Mouse (Mus musculus) ES-E14 (cell line): ENCODE measurements around the gene Amh. TPM values are rescaled to one million over a fixed set of nuclear protein-coding genes. Genes with fewer than 3 reads are reported as not detected.
A peak's percentile ranks its signal among the peaks of the same experiment; 100 is the strongest.
"Not testable (repeated sequence)": the region's sequence is repeated elsewhere in the genome, so short reads cannot be mapped to it uniquely, and the experiment has no call there.

Source experiments
- DNase-seq: peaks from one replicate; pipeline ENCODE4 v3.0.0-alpha.2; 2013; ENCODE audit warnings: low read depth, low spot score
- H3K27ac ChIP-seq: 2 replicates; pipeline ENCODE4 v1.5.1; 2012; ENCODE audit warnings: low read depth, mild to moderate bottlenecking, low read length, moderate library complexity, mixed read lengths; ENCODE audit not compliant: poor library complexity, insufficient read depth, severe bottlenecking
- H3K36me3 ChIP-seq: 2 replicates; pipeline ENCODE4 v1.6.1; 2012; ENCODE audit warnings: mild to moderate bottlenecking, low read length, moderate library complexity, mixed read lengths; ENCODE audit not compliant: control insufficient read depth, poor library complexity, insufficient read depth, severe bottlenecking
- H3K4me1 ChIP-seq, 2 experiments: fragments of 150-350 bp in 1 of 2; sonication (generic) in 1 of 2; 2 replicates each; pipeline ENCODE4 v1.6.1; 2012; ENCODE audit warnings: low read length in 2 of 2, mild to moderate bottlenecking in 1 of 2, mixed read lengths in 1 of 2; ENCODE audit not compliant: control insufficient read depth in 2 of 2, insufficient read depth in 2 of 2, poor library complexity in 1 of 2
- H3K4me3 ChIP-seq, 2 experiments: fragments of 150-350 bp in 1 of 2; sonication (generic) in 1 of 2; 2 replicates each; pipeline ENCODE4 v1.5.1; 2012; ENCODE audit warnings: low read length in 2 of 2, low read depth in 1 of 2, mild to moderate bottlenecking in 1 of 2, mixed read lengths in 1 of 2; ENCODE audit not compliant: insufficient read depth in 1 of 2, poor library complexity in 1 of 2, severe bottlenecking in 1 of 2
- H3K9ac ChIP-seq: 2 replicates; pipeline ENCODE4 v1.6.1; 2012; ENCODE audit warnings: low read depth, mild to moderate bottlenecking, low read length, mixed read lengths; ENCODE audit not compliant: poor library complexity, insufficient read depth, severe bottlenecking
- H3K9me3 ChIP-seq: fragments of 150-350 bp; sonication (generic); 2 replicates; pipeline ENCODE4 v1.6.1; 2012; ENCODE audit warnings: low read depth, mild to moderate bottlenecking, low read length; ENCODE audit not compliant: control insufficient read depth, insufficient read depth
- CHD2 ChIP-seq: IDR thresholded peaks from 2 replicates; pipeline ENCODE4 v1.6.1; 2014; ENCODE audit warnings: mild to moderate bottlenecking, low read depth, low read length, inconsistent platforms
- HCFC1 ChIP-seq: IDR thresholded peaks from 2 replicates; pipeline ENCODE4 v1.6.1; 2012; ENCODE audit warnings: low read length, inconsistent platforms, borderline replicate concordance; ENCODE audit not compliant: insufficient read depth
- MAFK ChIP-seq: IDR thresholded peaks from 2 replicates; pipeline ENCODE4 v1.6.1; 2014; ENCODE audit warnings: mild to moderate bottlenecking, low read depth, low read length, inconsistent platforms; ENCODE audit not compliant: insufficient read depth
- ZC3H11A ChIP-seq: IDR thresholded peaks from 2 replicates; pipeline ENCODE4 v1.6.1; 2012; ENCODE audit warnings: low read depth, mild to moderate bottlenecking, inconsistent platforms, low read length, borderline replicate concordance
- ZNF384 ChIP-seq: IDR thresholded peaks from 2 replicates; pipeline ENCODE4 v1.6.1; 2012; ENCODE audit warnings: low read depth, low read length, inconsistent platforms
- in situ Hi-C, 2 experiments: fragments of 600-800 bp; cut with MboI; formaldehyde crosslinking; loops; one replicate each; pipeline ENCODE4 v1.15.1; 2025; ENCODE audit warnings: low sequenced_read_pairs in 2 of 2, inconsistent platforms in 1 of 2; ENCODE audit not compliant: unreplicated experiment in 2 of 2
- total RNA-seq: library from RNA; depleted of rRNA; stranded (reverse); fragments of 300-350 nt; gene quantifications from 2 replicates; pipeline ENCODE4 v1.2.3, GENCODE M21; 2012

Amh gene
- total RNA-seq, 1 experiment: 1.0 TPM

DNA sequence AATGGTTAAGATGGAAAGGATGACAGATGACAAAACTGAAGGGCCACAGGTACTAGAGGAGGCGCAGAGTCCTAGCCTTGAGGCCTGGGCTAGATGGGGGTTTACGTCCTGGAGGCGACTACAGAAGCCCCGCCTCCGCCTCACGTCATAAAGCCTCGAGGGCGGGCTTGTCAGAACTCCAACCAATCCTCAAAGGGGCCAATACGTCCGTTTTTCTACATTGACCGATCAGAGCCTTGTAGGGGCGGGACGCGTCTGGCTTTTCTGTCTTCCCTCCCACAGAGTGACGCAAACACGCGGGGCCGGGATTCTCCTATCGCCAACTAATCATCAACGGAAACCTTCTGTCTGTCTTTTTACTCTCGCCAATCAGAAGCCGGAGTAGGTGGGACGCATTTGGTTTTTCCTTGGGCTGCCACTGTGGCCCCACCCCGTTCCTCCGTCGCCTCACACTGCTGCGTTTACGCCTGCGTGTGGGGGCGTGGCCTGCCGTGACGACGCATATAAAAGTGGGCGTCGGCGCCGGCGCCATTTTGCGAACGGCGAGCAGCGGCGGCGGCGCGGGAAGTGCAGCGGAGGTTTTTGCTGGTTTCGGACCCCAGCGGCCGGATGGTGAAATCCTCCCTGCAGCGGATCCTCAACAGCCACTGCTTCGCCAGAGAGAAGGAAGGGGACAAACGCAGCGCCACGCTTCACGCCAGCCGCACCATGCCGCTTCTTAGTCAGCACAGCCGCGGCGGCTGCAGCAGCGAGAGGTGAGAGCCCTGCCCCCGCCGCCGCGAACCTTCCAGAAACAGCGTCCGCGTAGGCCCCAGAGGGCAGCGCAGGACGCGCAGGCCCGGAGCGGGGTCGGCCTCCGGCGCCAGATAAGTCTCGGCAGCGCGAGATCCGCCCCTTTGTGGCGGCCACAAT, 21.4 kb downstream of the Amh start, which contains the start of gene Oaz1:
Oaz1 (plus strand) TSS at position 506 of the 912 bp plus-strand sequence.
- TF ChIP-seq HCFC1: peak; percentile 70; the same call in 1 of the 2 replicates
- no peak for TF ChIP-seq CHD2
- peak within 1 kb of the TSS; percentile 94 for H3K9ac ChIP-seq
- H3K27ac ChIP-seq: peak within 1 kb of the TSS; percentile 77
- H3K9me3 ChIP-seq: no peaks in the 10 kb centered on the region
- H3K36me3 ChIP-seq: peaks cover 22% of the 10 kb centered on the region
- peak within 1 kb of the TSS; percentile 77 to 86 for H3K4me3 ChIP-seq
- in situ Hi-C loops: no loop called here
- peaks cover 0 to 10% of the 10 kb centered on the region in 2 experiments; a peak in 2 of 4 replicates for H3K4me1 ChIP-seq
- DNase-seq: peak; percentile 99

DNA sequence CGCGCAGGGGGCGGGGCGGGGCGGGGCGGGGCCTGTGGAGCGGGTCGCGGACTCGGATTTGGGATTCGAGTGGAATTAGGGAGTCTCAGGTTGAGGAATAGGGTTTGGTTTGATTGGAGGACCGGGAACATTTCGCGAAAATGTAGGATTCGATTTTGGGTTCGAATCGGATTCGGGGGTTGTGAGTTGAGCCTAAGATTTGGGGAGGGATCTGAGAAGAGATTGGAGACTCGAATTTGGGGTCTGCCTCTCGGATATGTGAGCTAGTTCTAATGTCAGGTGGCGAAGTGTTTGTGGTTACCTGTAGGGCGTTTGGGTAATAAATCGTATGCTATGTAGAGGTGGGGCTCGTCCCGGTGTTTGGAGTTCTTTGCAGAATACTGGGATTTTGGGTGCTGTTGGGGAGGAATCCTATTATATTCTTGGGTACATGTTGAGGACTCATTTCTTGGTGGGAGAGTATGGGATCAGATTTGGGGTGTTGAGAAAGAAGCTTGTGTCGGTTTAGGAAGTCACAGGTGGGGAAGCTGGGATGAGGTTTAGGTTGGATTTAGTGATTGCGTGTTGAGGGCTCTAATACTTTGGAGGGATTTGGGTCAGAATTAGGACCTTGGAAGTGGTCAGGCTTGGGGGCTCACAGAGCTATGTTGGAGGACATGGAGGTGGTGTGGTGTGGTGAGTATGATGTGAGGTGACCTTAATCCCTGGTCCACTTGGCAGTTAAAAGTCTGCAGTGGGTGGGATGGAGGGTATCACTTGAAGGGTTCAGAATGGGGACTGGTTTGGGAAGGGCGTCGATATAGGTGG, 22.2 kb downstream of the Amh start:
- H3K4me3 ChIP-seq: peak overlapping the region; percentile 77 to 86
- peaks cover 0 to 13% of the 10 kb centered on the region in 2 experiments; a peak in 2 of 4 replicates for H3K4me1 ChIP-seq
- no peak overlapping the region; the same call in 1 of the 2 replicates for H3K27ac ChIP-seq
- TF ChIP-seq ZNF384 (no peak), HCFC1 (0 out of 2 replicates have a peak, but pooled peaks have one; percentile 16), MAFK (no peak)
- no peak for DNase-seq
- H3K9me3 ChIP-seq: no peaks in the 10 kb centered on the region
- in situ Hi-C loops: no loop called here
- peaks cover 22% of the 10 kb centered on the region for H3K36me3 ChIP-seq
- peak overlapping the region; percentile 94 for H3K9ac ChIP-seq

DNA sequence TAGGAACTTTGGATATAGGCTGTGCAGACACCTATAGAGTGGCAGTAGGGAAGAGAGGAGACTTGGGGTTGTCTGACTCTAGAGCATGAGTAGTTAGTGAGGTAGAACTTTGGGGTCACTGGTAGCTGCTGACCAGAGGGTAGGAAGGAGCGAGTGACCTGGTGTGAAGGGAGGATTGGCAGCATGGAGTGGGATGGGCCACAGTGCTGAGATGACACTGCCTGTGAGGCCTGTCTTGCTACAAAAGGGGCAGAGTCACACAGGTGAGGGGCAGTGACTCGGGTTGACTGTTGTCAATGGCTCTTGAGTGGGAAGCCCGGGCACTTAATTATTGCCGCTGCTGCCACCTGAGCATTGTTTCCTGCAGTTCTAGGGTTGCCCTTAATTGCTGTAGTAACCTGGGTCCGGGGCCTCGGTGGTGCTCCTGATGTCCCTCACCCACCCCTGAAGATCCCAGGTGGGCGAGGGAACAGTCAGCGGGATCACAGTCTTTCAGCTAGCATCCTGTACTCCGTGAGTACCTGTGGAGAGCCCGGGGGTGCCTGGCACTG, 22.9 kb downstream of the Amh start:
- Histone ChIP-seq H3K4me1 (peaks cover 0 to 13% of the 10 kb centered on the region in 2 experiments; a peak in 2 of 4 replicates), H3K4me3 (peak overlapping the region; percentile 77 to 86), H3K9me3 (no peaks in the 10 kb centered on the region), H3K36me3 (peaks cover 22% of the 10 kb centered on the region), H3K27ac (no peak overlapping the region), H3K9ac (peak overlapping the region; percentile 94)
- no peak; the same call in 1 of the 2 replicates for TF ChIP-seq HCFC1
- TF ChIP-seq ZC3H11A: no peak
- no peak for TF ChIP-seq MAFK
- no peak for TF ChIP-seq ZNF384
- no peak for TF ChIP-seq CHD2
- no peak for DNase-seq
- in situ Hi-C loops: no loop called here

DNA sequence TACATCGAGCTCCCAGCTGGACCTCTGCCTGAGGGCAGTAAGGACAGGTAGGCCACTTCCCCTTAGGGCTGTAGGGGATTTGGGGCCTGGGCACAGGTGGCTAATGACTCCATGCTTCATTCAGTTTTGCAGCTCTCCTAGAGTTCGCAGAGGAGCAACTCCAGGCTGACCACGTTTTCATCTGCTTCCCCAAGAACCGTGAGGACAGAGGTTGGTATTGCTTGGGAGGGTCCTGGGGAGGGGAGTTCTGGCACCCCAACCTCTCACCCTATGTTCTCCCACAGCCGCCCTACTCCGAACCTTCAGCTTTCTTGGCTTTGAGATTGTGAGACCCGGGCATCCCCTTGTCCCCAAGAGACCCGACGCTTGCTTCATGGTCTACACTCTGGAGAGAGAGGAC, 23.5 kb downstream of the Amh start:
- H3K9ac ChIP-seq, H3K9me3 ChIP-seq, in situ Hi-C loops, H3K27ac ChIP-seq, DNase-seq: not testable (repeated sequence)
- Histone ChIP-seq H3K4me1 (peaks cover 0 to 13% of the 10 kb centered on the region in 2 experiments; a peak in 2 of 4 replicates), H3K4me3 (peak overlapping the region in 1 of 2 experiments; percentile 86; a peak in 1 of 4 replicates), H3K36me3 (peaks cover 22% of the 10 kb centered on the region)
